10 mouse cellular contexts compared by ENCODE assay signal in the genomic region with DNA sequence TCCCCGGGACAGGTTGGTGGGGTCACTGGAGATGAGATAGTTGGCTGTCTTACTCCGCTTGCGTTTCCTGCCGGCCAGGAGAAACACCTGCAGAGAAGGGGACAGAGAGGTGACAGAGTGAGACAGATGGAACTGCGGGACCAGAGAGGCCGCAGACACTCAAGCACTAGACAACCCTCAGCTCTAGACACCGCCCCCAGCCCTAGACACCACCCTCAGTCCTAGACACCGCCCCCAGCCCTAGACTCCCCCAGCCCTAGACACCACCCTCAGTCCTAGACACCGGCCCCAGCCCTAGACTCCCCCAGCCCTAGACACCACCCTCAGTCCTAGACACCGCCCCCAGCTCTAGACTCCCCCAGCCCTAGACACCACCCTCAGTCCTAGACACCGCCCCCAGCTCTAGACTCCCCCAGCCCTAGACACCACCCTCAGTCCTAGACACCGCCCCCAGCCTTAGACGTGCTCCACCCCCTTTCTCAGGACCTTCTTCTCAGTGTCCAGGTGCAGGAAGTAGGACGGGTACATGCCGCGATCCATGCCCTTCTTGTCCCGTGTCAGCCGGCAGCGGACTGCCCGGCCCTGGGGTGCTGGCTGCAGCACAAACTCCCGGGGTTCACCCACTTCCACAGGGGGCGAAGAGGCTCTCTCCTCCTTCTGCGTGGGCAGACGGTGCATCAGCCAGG. TPM values are rescaled to one million over a fixed set of nuclear protein-coding genes. Genes with fewer than 3 reads are reported as not detected.
A peak's percentile ranks its signal among the peaks of the same experiment; 100 is the strongest.
DNase-seq lines count a peak whose midpoint lies in the region; ATAC-seq and TF ChIP-seq lines count a peak whose summit lies in the region.
"Not testable (repeated sequence)": the region's sequence is repeated elsewhere in the genome, so short reads cannot be mapped to it uniquely, and the experiment has no call there.
"Had no signal": no experiment of that assay in that cellular context is flagged by ENCODE, and none has a peak within 500 bp of the region (broad histone marks: within the 10 kb centered on the region; RNA-seq: fewer than 3 reads in every experiment).

No protein-coding gene starts in this region.

- not testable (repeated sequence) for ATAC-seq in kidney, embryonic 15.5 days (replicated peaks; ENCODE audit: low FRiP score); liver, embryonic 11.5 days (replicated peaks; ENCODE audit: low FRiP score); lung, embryonic 16.5 days (ENCODE audit: low read depth)

- 0 out of 2 replicates have a peak overlapping the region, but pooled peaks have one; percentile 6 for H3K27ac ChIP-seq in heart, embryonic 10.5 days
- H3K27ac ChIP-seq in hindbrain, embryonic 10.5 days: peak overlapping the region; percentile 40; the same call in 1 of the 2 replicates
- H3K27ac ChIP-seq in kidney, embryonic 15.5 days; liver, embryonic 11.5 days (ENCODE audit: low read depth, low read length); midbrain, embryonic 10.5 days (replicated peaks): not testable (repeated sequence)
- H3K27ac ChIP-seq in lung, embryonic 16.5 days (ENCODE audit: low read length): 0 out of 2 replicates have a peak overlapping the region, but pooled peaks have one; percentile 3

- peaks cover 67% of the 10 kb centered on the region for H3K4me1 ChIP-seq in E14TG2a.4 (replicated peaks; ENCODE audit: low read depth, low read length)
- H3K4me1 ChIP-seq in heart, embryonic 10.5 days: peaks cover 34% of the 10 kb centered on the region
- peaks cover 24% of the 10 kb centered on the region for H3K4me1 ChIP-seq in hindbrain, embryonic 10.5 days (replicated peaks)
- H3K4me1 ChIP-seq in kidney, embryonic 15.5 days: peaks cover 38% of the 10 kb centered on the region
- peaks cover 16% of the 10 kb centered on the region; the same call in 1 of the 2 replicates for H3K4me1 ChIP-seq in liver, embryonic 11.5 days (replicated peaks; ENCODE audit: control insufficient read depth, insufficient read depth, low read length)
- H3K4me1 ChIP-seq in lung, embryonic 16.5 days (replicated peaks; ENCODE audit: control insufficient read depth, insufficient read depth, low read length): peaks cover 26% of the 10 kb centered on the region
- peaks cover 20% of the 10 kb centered on the region for H3K4me1 ChIP-seq in midbrain, embryonic 10.5 days

- H3K4me2 ChIP-seq in kidney, embryonic 15.5 days: 0 out of 2 replicates have a peak overlapping the region, but pooled peaks have one; percentile 1
- H3K4me2 ChIP-seq in liver, embryonic 11.5 days: peak overlapping the region; percentile 12; the same call in 1 of the 2 replicates
- not testable (repeated sequence) for H3K4me2 ChIP-seq in lung, embryonic 16.5 days (ENCODE audit: low read depth, low read length)

- WGBS in heart, embryonic 10.5 days: 10% methylated on average over 22 of the region's 24 CpGs
- WGBS in hindbrain, embryonic 10.5 days: 13% methylated on average over 24 of the region's 24 CpGs
- WGBS in kidney, embryonic 15.5 days: 14% methylated on average over 24 of the region's 24 CpGs
- 20% methylated on average over 24 of the region's 24 CpGs for WGBS in liver, embryonic 11.5 days
- 15% methylated on average over 21 of the region's 24 CpGs for WGBS in lung, embryonic 16.5 days
- 16% methylated on average over 23 of the region's 24 CpGs for WGBS in midbrain, embryonic 10.5 days

- not testable (repeated sequence) for H3K9ac ChIP-seq in kidney, embryonic 15.5 days; liver, embryonic 11.5 days (ENCODE audit: low read depth, low read length); lung, embryonic 16.5 days (ENCODE audit: low read length)

- not testable (repeated sequence) for H3K36me3 ChIP-seq in E14TG2a.4 (ENCODE audit: insufficient read depth, low read length); heart, embryonic 10.5 days; hindbrain, embryonic 10.5 days; kidney, embryonic 15.5 days; liver, embryonic 11.5 days (ENCODE audit: control insufficient read depth, insufficient read depth, low read length); lung, embryonic 16.5 days (ENCODE audit: control insufficient read depth, insufficient read depth, low read length); midbrain, embryonic 10.5 days

- peak; percentile 85 for DNase-seq in R1 (ENCODE audit: low read depth, low spot score)
- not testable (repeated sequence) for DNase-seq in heart, embryonic 10.5 days (ENCODE audit: low spot score); hindbrain, embryonic 10.5 days (ENCODE audit: low spot score); liver, embryonic 11.5 days (ENCODE audit: low spot score); midbrain, embryonic 10.5 days (ENCODE audit: low spot score)

- H3K4me3 ChIP-seq in E14TG2a.4 (replicated peaks; ENCODE audit: low read length): peak overlapping the region; percentile 70
- H3K4me3 ChIP-seq in heart, embryonic 10.5 days: peak overlapping the region; percentile 31; the same call in 1 of the 2 replicates
- H3K4me3 ChIP-seq in hindbrain, embryonic 10.5 days; kidney, embryonic 15.5 days (replicated peaks); liver, embryonic 11.5 days (ENCODE audit: low read depth, low read length); lung, embryonic 16.5 days (ENCODE audit: low read length): not testable (repeated sequence)
- 0 out of 2 replicates have a peak overlapping the region, but pooled peaks have one; percentile 17 for H3K4me3 ChIP-seq in midbrain, embryonic 10.5 days

- H3K27me3 ChIP-seq in E14TG2a.4 (ENCODE audit: insufficient read depth, low read length): peaks cover 62% of the 10 kb centered on the region
- H3K27me3 ChIP-seq in heart, embryonic 10.5 days (ENCODE audit: insufficient read depth, poor library complexity, severe bottlenecking): peaks cover 67% of the 10 kb centered on the region
- H3K27me3 ChIP-seq in hindbrain, embryonic 10.5 days (ENCODE audit: insufficient read depth, poor library complexity, severe bottlenecking): peaks cover 80% of the 10 kb centered on the region
- peaks cover 38% of the 10 kb centered on the region for H3K27me3 ChIP-seq in kidney, embryonic 15.5 days
- H3K27me3 ChIP-seq in liver, embryonic 11.5 days (replicated peaks; ENCODE audit: control insufficient read depth, insufficient read depth, low read length): peaks cover 34% of the 10 kb centered on the region
- H3K27me3 ChIP-seq in lung, embryonic 16.5 days (ENCODE audit: control insufficient read depth, insufficient read depth, low read depth, low read length): not testable (repeated sequence)
- H3K27me3 ChIP-seq in midbrain, embryonic 10.5 days (ENCODE audit: low read depth, poor library complexity, severe bottlenecking): peaks cover 89% of the 10 kb centered on the region

- TF ChIP-seq CTCF in E14TG2a.4 (conservative IDR thresholded peaks at IDR 0.05; ENCODE audit: low read length): not testable (repeated sequence)

- not testable (repeated sequence) for H3K9me3 ChIP-seq in E14TG2a.4 (ENCODE audit: low read length); heart, embryonic 10.5 days; hindbrain, embryonic 10.5 days; kidney, embryonic 15.5 days (replicated peaks); liver, embryonic 11.5 days (ENCODE audit: control insufficient read depth, low read length); lung, embryonic 16.5 days (ENCODE audit: control insufficient read depth, low read length); midbrain, embryonic 10.5 days (replicated peaks)

RNA-seq across cellular contexts. Expression of gene Tulp1, which starts 6.3 kb away (rescaled TPM):
- polyA plus RNA-seq in heart, embryonic 10.5 days (2016; fragmentation: Nextera tagmentation; extraction: Ambion mirVana): 5.0 and 5.7 TPM in 2 replicates
- polyA plus RNA-seq in hindbrain, embryonic 10.5 days (2016; fragmentation: Nextera tagmentation; extraction: Ambion mirVana): 2.8 and 4.0 TPM in 2 replicates
- 5.6 and 6.4 TPM in 2 replicates for polyA plus RNA-seq in kidney, embryonic 15.5 days (2015; fragmentation: Nextera tagmentation; extraction: Ambion mirVana)
- polyA plus RNA-seq in liver, embryonic 11.5 days (2014; fragmentation: Nextera tagmentation; extraction: Ambion mirVana): 2.8 and 3.3 TPM in 2 replicates
- 7.6 and 9.3 TPM in 2 replicates for polyA plus RNA-seq in lung, embryonic 16.5 days (2015; fragmentation: Nextera tagmentation; extraction: Ambion mirVana)
- 2.8 and 5.0 TPM in 2 replicates for polyA plus RNA-seq in midbrain, embryonic 10.5 days (2016; fragmentation: Nextera tagmentation; extraction: Ambion mirVana)
- polyA plus RNA-seq: cerebellum, adult 2 months had no signal

RNA-seq across cellular contexts. Expression of gene Tead3, which starts 8.1 kb away (rescaled TPM):
- 6.3 and 6.5 TPM in 2 replicates for polyA plus RNA-seq in heart, embryonic 10.5 days (2016; fragmentation: Nextera tagmentation; extraction: Ambion mirVana)
- 5.5 and 6.1 TPM in 2 replicates for polyA plus RNA-seq in hindbrain, embryonic 10.5 days (2016; fragmentation: Nextera tagmentation; extraction: Ambion mirVana)
- 9.8 and 11.0 TPM in 2 replicates for polyA plus RNA-seq in kidney, embryonic 15.5 days (2015; fragmentation: Nextera tagmentation; extraction: Ambion mirVana)
- polyA plus RNA-seq in liver, embryonic 11.5 days (2014; fragmentation: Nextera tagmentation; extraction: Ambion mirVana): 4.3 and 4.6 TPM in 2 replicates
- polyA plus RNA-seq in lung, embryonic 16.5 days (2015; fragmentation: Nextera tagmentation; extraction: Ambion mirVana): 11.6 and 12.4 TPM in 2 replicates
- 5.0 and 5.2 TPM in 2 replicates for polyA plus RNA-seq in midbrain, embryonic 10.5 days (2016; fragmentation: Nextera tagmentation; extraction: Ambion mirVana)
- polyA plus RNA-seq: inflammation-experienced regulatory T-cells, adult 6 months had no signal

RNA-seq across cellular contexts. Expression of gene Rpl10a, which starts 30.4 kb away (rescaled TPM):
- polyA plus RNA-seq in heart, embryonic 10.5 days (2016; fragmentation: Nextera tagmentation; extraction: Ambion mirVana): 345 and 365 TPM in 2 replicates
- polyA plus RNA-seq in hindbrain, embryonic 10.5 days (2016; fragmentation: Nextera tagmentation; extraction: Ambion mirVana): 439 and 483 TPM in 2 replicates
- polyA plus RNA-seq in kidney, embryonic 15.5 days (2015; fragmentation: Nextera tagmentation; extraction: Ambion mirVana): 643 and 689 TPM in 2 replicates
- polyA plus RNA-seq in liver, embryonic 11.5 days (2014; fragmentation: Nextera tagmentation; extraction: Ambion mirVana): 683 and 733 TPM in 2 replicates
- 615 and 635 TPM in 2 replicates for polyA plus RNA-seq in lung, embryonic 16.5 days (2015; fragmentation: Nextera tagmentation; extraction: Ambion mirVana)
- 426 and 489 TPM in 2 replicates for polyA plus RNA-seq in midbrain, embryonic 10.5 days (2016; fragmentation: Nextera tagmentation; extraction: Ambion mirVana)

RNA-seq across cellular contexts. Expression of gene Fance, which starts 45.4 kb away (rescaled TPM):
- polyA plus RNA-seq in heart, embryonic 10.5 days (2016; fragmentation: Nextera tagmentation; extraction: Ambion mirVana): 25.8 and 30.6 TPM in 2 replicates
- polyA plus RNA-seq in hindbrain, embryonic 10.5 days (2016; fragmentation: Nextera tagmentation; extraction: Ambion mirVana): 32.6 and 32.9 TPM in 2 replicates
- polyA plus RNA-seq in kidney, embryonic 15.5 days (2015; fragmentation: Nextera tagmentation; extraction: Ambion mirVana): 28.4 and 33.7 TPM in 2 replicates
- 30.2 and 31.1 TPM in 2 replicates for polyA plus RNA-seq in liver, embryonic 11.5 days (2014; fragmentation: Nextera tagmentation; extraction: Ambion mirVana)
- 22.1 and 32.4 TPM in 2 replicates for polyA plus RNA-seq in lung, embryonic 16.5 days (2015; fragmentation: Nextera tagmentation; extraction: Ambion mirVana)
- polyA plus RNA-seq in midbrain, embryonic 10.5 days (2016; fragmentation: Nextera tagmentation; extraction: Ambion mirVana): 28.2 and 30.8 TPM in 2 replicates
